Mouse (Mus musculus): ENCODE measurements at regions not wholly inside any gene's neighbourhood (a gene's known extent, or its start where the extent isn't known, plus 50 kb on each side); places are given as distances from the start of the nearest gene placed in this dataset.

DNA sequence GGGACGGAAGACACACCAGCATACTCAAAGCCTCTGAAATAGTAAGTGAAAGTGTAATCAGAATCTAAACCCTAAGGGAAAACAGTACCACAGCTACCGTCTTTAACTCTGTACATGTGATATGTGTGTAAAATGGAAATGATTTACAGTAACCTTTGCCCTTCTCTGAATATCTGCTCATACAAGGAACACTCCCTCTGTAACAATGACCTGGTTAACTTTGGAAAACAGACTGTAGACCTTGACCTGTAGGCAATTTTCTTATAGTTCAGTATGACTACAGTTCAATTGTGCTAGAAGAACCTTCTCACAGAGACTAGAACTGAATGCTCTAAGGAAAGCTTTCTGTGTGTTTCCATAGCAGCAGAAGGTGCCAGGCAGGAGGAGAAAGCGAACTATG, 226.4 kb downstream of the Gm11361 start:
- no peak for DNase-seq
- no peak overlapping the region for H3K4me3 ChIP-seq (ENCODE audit: control insufficient read depth, insufficient read depth, low read length)
- no peak overlapping the region for H3K27ac ChIP-seq (ENCODE audit: control insufficient read depth, insufficient read depth, low read length)
- WGBS, result 91% methylated on average over 3 of the region's 3 CpGs
- no peaks in the 10 kb centered on the region for H3K4me1 ChIP-seq (replicated peaks; ENCODE audit: control insufficient read depth, insufficient read depth, low read length)
- no peaks in the 10 kb centered on the region for H3K36me3 ChIP-seq (ENCODE audit: control insufficient read depth, insufficient read depth, low read length)
- no peak for TF ChIP-seq CTCF (IDR thresholded peaks at IDR 0.05; ENCODE audit: borderline replicate concordance, control insufficient read depth, extremely low read depth, insufficient read depth, low read length, poor library complexity)
- no peak for TF ChIP-seq POLR2A (IDR thresholded peaks at IDR 0.05; ENCODE audit: control insufficient read depth, extremely low read depth, insufficient read depth, low read length, poor library complexity)
- H3K27me3 ChIP-seq (ENCODE audit: control insufficient read depth, insufficient read depth, low read length), result no peaks in the 10 kb centered on the region

GRCm38 (mm10) chr13:28481224-28481965, 224.1 kb downstream of the Gm11361 start:
- no peaks in the 10 kb centered on the region for H3K36me3 ChIP-seq (ENCODE audit: control insufficient read depth, insufficient read depth, low read length)
- H3K4me1 ChIP-seq (replicated peaks; ENCODE audit: control insufficient read depth, insufficient read depth, low read length), result no peaks in the 10 kb centered on the region
- 96% methylated on average over 7 of the region's 7 CpGs for WGBS
- H3K27me3 ChIP-seq (ENCODE audit: control insufficient read depth, insufficient read depth, low read length), result no peaks in the 10 kb centered on the region
- no peak overlapping the region for H3K27ac ChIP-seq (ENCODE audit: control insufficient read depth, insufficient read depth, low read length)
- no peak for DNase-seq
- H3K4me3 ChIP-seq (ENCODE audit: control insufficient read depth, insufficient read depth, low read length), result no peak overlapping the region
- TF ChIP-seq CTCF (IDR thresholded peaks at IDR 0.05; ENCODE audit: borderline replicate concordance, control insufficient read depth, extremely low read depth, insufficient read depth, low read length, poor library complexity) (no peak), POLR2A (IDR thresholded peaks at IDR 0.05; ENCODE audit: control insufficient read depth, extremely low read depth, insufficient read depth, low read length, poor library complexity) (no peak)

GRCm38 (mm10) chr13:28466151-28466550, 208.8 kb downstream of the Gm11361 start:
- 98% methylated on average over 2 of the region's 2 CpGs for WGBS

DNA sequence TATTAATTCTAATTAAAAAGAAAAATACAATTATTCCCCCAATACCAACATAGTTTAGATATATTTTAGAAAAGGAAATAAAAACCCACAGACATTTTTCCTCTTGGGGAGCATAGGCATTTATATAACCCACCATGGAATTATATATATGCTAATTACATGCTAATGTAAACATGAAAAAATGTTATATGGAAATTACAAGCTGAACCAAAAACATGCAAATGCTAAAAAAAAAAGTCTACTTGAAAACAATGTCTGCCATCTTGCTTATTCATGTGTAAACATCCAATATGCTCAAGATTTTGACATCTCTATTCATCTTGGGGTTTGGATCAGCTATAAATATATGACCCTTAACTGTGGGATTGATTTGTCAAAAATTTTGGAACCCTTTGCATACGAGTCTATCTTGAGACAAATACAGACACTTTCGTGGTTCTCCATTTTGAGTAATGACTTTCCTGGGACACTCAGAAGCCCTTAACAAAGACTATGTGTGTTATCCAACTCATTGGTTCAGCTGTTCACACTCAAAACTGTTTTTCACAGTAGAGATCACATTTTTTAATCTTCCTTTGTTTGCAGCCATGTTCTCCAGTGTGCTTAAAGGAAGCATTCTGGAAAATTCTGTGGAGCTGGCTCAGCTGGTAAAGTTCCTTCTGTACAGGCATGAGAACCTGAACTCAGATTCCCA, 208.0 kb downstream of the Gm11361 start:
- no peak for DNase-seq
- H3K27me3 ChIP-seq (ENCODE audit: control insufficient read depth, insufficient read depth, low read length), result no peaks in the 10 kb centered on the region
- TF ChIP-seq CTCF (IDR thresholded peaks at IDR 0.05; ENCODE audit: borderline replicate concordance, control insufficient read depth, extremely low read depth, insufficient read depth, low read length, poor library complexity) (no peak), POLR2A (IDR thresholded peaks at IDR 0.05; ENCODE audit: control insufficient read depth, extremely low read depth, insufficient read depth, low read length, poor library complexity) (no peak)
- WGBS, result 92% methylated on average over 2 of the region's 2 CpGs
- H3K4me1 ChIP-seq (replicated peaks; ENCODE audit: control insufficient read depth, insufficient read depth, low read length), result peaks cover 8% of the 10 kb centered on the region
- H3K27ac ChIP-seq (ENCODE audit: control insufficient read depth, insufficient read depth, low read length), result no peak overlapping the region
- H3K36me3 ChIP-seq (ENCODE audit: control insufficient read depth, insufficient read depth, low read length), result peaks cover 4% of the 10 kb centered on the region
- no peak overlapping the region for H3K4me3 ChIP-seq (ENCODE audit: control insufficient read depth, insufficient read depth, low read length)

More at GRCm38 (mm10) chr13:28466151-28466550, 208.8 kb downstream of the Gm11361 start:
- TF ChIP-seq CTCF (IDR thresholded peaks at IDR 0.05; ENCODE audit: borderline replicate concordance, control insufficient read depth, extremely low read depth, insufficient read depth, low read length, poor library complexity), result no peak
- no peaks in the 10 kb centered on the region for H3K27me3 ChIP-seq (ENCODE audit: control insufficient read depth, insufficient read depth, low read length)
- H3K27ac ChIP-seq (ENCODE audit: control insufficient read depth, insufficient read depth, low read length), result no peak overlapping the region
- H3K4me1 ChIP-seq (replicated peaks; ENCODE audit: control insufficient read depth, insufficient read depth, low read length), result peaks cover 5% of the 10 kb centered on the region
- no peaks in the 10 kb centered on the region for H3K36me3 ChIP-seq (ENCODE audit: control insufficient read depth, insufficient read depth, low read length)
- DNase-seq, result no peak
- H3K4me3 ChIP-seq (ENCODE audit: control insufficient read depth, insufficient read depth, low read length), result no peak overlapping the region

- Histone ChIP-seq H3K36me3 (ENCODE audit: control insufficient read depth, insufficient read depth, low read length) (peaks cover 7% of the 10 kb centered on the region), H3K4me3 (ENCODE audit: control insufficient read depth, insufficient read depth, low read length) (no peak overlapping the region), H3K27ac (ENCODE audit: control insufficient read depth, insufficient read depth, low read length) (peak overlapping the region; percentile 26), H3K4me1 (replicated peaks; ENCODE audit: control insufficient read depth, insufficient read depth, low read length) (peaks cover 8% of the 10 kb centered on the region), H3K27me3 (ENCODE audit: control insufficient read depth, insufficient read depth, low read length) (no peaks in the 10 kb centered on the region)
- TF ChIP-seq POLR2A (IDR thresholded peaks at IDR 0.05; ENCODE audit: control insufficient read depth, extremely low read depth, insufficient read depth, low read length, poor library complexity), result no peak
- no peak for TF ChIP-seq CTCF (IDR thresholded peaks at IDR 0.05; ENCODE audit: borderline replicate concordance, control insufficient read depth, extremely low read depth, insufficient read depth, low read length, poor library complexity)
- WGBS, result 68% methylated on average over 10 of the region's 10 CpGs
- DNase-seq, result peak; percentile 31
Observed at GRCm38 (mm10) chr13:28461281-28461680, 204.0 kb downstream of the Gm11361 start.

DNA sequence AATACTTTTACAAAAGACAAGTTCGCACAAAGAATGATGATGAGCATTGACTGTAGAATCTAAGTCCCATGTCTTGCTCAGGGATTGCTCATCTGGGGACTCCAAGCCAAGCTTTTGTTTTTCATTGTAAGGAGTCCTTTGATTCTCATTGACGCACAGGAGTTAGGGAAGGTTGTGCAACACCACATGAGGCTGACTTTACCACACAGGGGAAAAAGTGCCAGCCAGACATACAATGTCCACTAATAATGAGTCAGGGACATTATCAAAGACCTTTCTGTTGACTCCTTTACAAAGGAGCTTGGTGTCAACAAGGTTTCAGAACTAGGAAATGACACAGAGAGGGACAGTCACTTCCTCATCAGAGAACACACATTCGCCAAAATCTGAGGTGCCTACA, 200.1 kb downstream of the Gm11361 start:
- no peaks in the 10 kb centered on the region for H3K27me3 ChIP-seq (ENCODE audit: control insufficient read depth, insufficient read depth, low read length)
- H3K4me3 ChIP-seq (ENCODE audit: control insufficient read depth, insufficient read depth, low read length), result no peak overlapping the region
- peaks cover 7% of the 10 kb centered on the region for H3K36me3 ChIP-seq (ENCODE audit: control insufficient read depth, insufficient read depth, low read length)
- DNase-seq, result no peak
- H3K4me1 ChIP-seq (replicated peaks; ENCODE audit: control insufficient read depth, insufficient read depth, low read length), result peaks cover 8% of the 10 kb centered on the region
- WGBS, result 94% methylated on average over 3 of the region's 3 CpGs
- H3K27ac ChIP-seq (ENCODE audit: control insufficient read depth, insufficient read depth, low read length), result no peak overlapping the region
- TF ChIP-seq POLR2A (IDR thresholded peaks at IDR 0.05; ENCODE audit: control insufficient read depth, extremely low read depth, insufficient read depth, low read length, poor library complexity) (no peak), CTCF (IDR thresholded peaks at IDR 0.05; ENCODE audit: borderline replicate concordance, control insufficient read depth, extremely low read depth, insufficient read depth, low read length, poor library complexity) (no peak)

All from thymus, adult 2 months (tissue).